30 mouse cellular contexts compared by ENCODE assay signal in the genomic region with DNA sequence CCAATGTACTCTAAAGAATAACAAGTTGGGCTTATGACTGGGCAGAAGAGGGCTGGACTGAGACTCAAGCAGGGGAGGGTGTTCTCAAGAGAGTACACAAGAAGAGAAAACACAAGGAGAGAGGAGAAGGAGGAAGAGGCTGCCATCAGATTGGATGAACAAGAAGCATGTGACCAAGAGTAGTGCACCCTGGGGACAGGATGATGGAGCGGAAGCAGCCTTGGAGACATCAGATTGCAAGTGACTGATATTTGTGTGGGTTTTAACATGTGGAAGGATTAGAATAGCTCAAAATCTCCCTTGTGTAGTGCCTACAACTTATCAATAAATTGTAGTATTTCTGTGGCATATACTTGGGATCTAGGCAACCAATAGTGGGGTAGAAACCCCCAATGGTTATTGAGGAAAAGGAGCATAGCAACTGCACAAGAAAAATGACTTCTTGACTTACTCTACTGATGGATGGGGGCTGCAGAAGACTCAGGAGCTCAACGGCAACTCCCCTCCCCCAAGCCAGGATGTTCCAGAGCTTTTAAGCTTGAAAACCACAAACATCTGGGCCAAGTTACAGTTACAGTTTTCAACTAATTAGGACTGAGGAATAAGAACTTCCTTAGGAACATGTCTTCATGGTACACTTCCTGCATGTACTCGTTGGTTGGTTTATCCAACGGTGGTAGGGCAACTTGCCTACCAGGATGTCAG. TPM values are rescaled to one million over a fixed set of nuclear protein-coding genes. Genes with fewer than 3 reads are reported as not detected.
DNase-seq lines count a peak whose midpoint lies in the region; ATAC-seq and TF ChIP-seq lines count a peak whose summit lies in the region.
"Had no signal": no experiment of that assay in that cellular context is flagged by ENCODE, and none has a peak within 500 bp of the region (broad histone marks: within the 10 kb centered on the region; RNA-seq: fewer than 3 reads in every experiment).

No protein-coding gene starts in this region.

- no peaks in the 10 kb centered on the region for H3K27me3 ChIP-seq in embryonic facial prominence, embryonic 14.5 days (replicated peaks; ENCODE audit: control insufficient read depth, insufficient read depth, low read length)
- no peaks in the 10 kb centered on the region for H3K27me3 ChIP-seq in embryonic facial prominence, embryonic 10.5 days (replicated peaks; ENCODE audit: low read depth, poor library complexity, severe bottlenecking)
- no peaks in the 10 kb centered on the region for H3K27me3 ChIP-seq in midbrain, embryonic 11.5 days (ENCODE audit: control insufficient read depth, insufficient read depth, low read length)
- no peaks in the 10 kb centered on the region for H3K27me3 ChIP-seq in midbrain, postnatal 0 days (ENCODE audit: insufficient read depth, low read length)
- H3K27me3 ChIP-seq in thymus, adult 2 months (ENCODE audit: control insufficient read depth, insufficient read depth, low read length): no peaks in the 10 kb centered on the region
- H3K27me3 ChIP-seq in forebrain, embryonic 13.5 days: no peaks in the 10 kb centered on the region
- H3K27me3 ChIP-seq: embryonic facial prominence, embryonic 12.5 days; heart, embryonic 12.5 days; hindbrain, embryonic 15.5 days; limb, embryonic 12.5 days; midbrain, embryonic 13.5 days had no signal

- no peaks in the 10 kb centered on the region for H3K36me3 ChIP-seq in embryonic facial prominence, embryonic 14.5 days (ENCODE audit: control insufficient read depth, insufficient read depth, low read length)
- H3K36me3 ChIP-seq in embryonic facial prominence, embryonic 10.5 days (replicated peaks): no peaks in the 10 kb centered on the region
- H3K36me3 ChIP-seq in midbrain, embryonic 11.5 days (ENCODE audit: control insufficient read depth, insufficient read depth, low read length): no peaks in the 10 kb centered on the region
- no peaks in the 10 kb centered on the region for H3K36me3 ChIP-seq in midbrain, postnatal 0 days (ENCODE audit: insufficient read depth, low read length)
- no peaks in the 10 kb centered on the region for H3K36me3 ChIP-seq in thymus, adult 2 months (ENCODE audit: control insufficient read depth, insufficient read depth, low read length)
- H3K36me3 ChIP-seq in forebrain, embryonic 13.5 days (ENCODE audit: poor library complexity, severe bottlenecking): no peaks in the 10 kb centered on the region
- H3K36me3 ChIP-seq: embryonic facial prominence, embryonic 12.5 days; forebrain, embryonic 10.5 days; heart, embryonic 12.5 days; hindbrain, embryonic 10.5 days; hindbrain, embryonic 15.5 days; limb, embryonic 12.5 days; midbrain, embryonic 13.5 days had no signal

- H3K4me1 ChIP-seq in embryonic facial prominence, embryonic 14.5 days (ENCODE audit: control insufficient read depth, insufficient read depth, low read length): no peaks in the 10 kb centered on the region
- no peaks in the 10 kb centered on the region for H3K4me1 ChIP-seq in embryonic facial prominence, embryonic 10.5 days
- H3K4me1 ChIP-seq in midbrain, embryonic 11.5 days (ENCODE audit: control insufficient read depth, insufficient read depth, low read length): no peaks in the 10 kb centered on the region
- H3K4me1 ChIP-seq in midbrain, postnatal 0 days (ENCODE audit: insufficient read depth, low read length): no peaks in the 10 kb centered on the region
- peaks cover 12% of the 10 kb centered on the region for H3K4me1 ChIP-seq in thymus, adult 2 months (replicated peaks; ENCODE audit: control insufficient read depth, insufficient read depth, low read length)
- no peaks in the 10 kb centered on the region for H3K4me1 ChIP-seq in forebrain, embryonic 13.5 days
- H3K4me1 ChIP-seq: embryonic facial prominence, embryonic 12.5 days; forebrain, embryonic 10.5 days; heart, embryonic 12.5 days; hindbrain, embryonic 10.5 days; hindbrain, embryonic 15.5 days; limb, embryonic 12.5 days; midbrain, embryonic 13.5 days had no signal

- 56% methylated on average over 4 of the region's 4 CpGs for WGBS in embryonic facial prominence, embryonic 14.5 days
- WGBS in embryonic facial prominence, embryonic 10.5 days: 91% methylated on average over 4 of the region's 4 CpGs
- WGBS in midbrain, embryonic 11.5 days: 96% methylated on average over 4 of the region's 4 CpGs
- 89% methylated on average over 4 of the region's 4 CpGs for WGBS in midbrain, postnatal 0 days
- 9% methylated on average over 4 of the region's 4 CpGs for WGBS in thymus, adult 2 months
- WGBS in forebrain, embryonic 13.5 days: 96% methylated on average over 4 of the region's 4 CpGs

- no peaks in the 10 kb centered on the region for H3K9me3 ChIP-seq in embryonic facial prominence, embryonic 14.5 days (ENCODE audit: control insufficient read depth, low read length)
- H3K9me3 ChIP-seq in embryonic facial prominence, embryonic 10.5 days: no peaks in the 10 kb centered on the region
- H3K9me3 ChIP-seq in midbrain, embryonic 11.5 days (ENCODE audit: control insufficient read depth, low read length): no peaks in the 10 kb centered on the region
- no peaks in the 10 kb centered on the region for H3K9me3 ChIP-seq in midbrain, postnatal 0 days (ENCODE audit: low read length)
- H3K9me3 ChIP-seq in forebrain, embryonic 13.5 days (replicated peaks): no peaks in the 10 kb centered on the region
- H3K9me3 ChIP-seq: embryonic facial prominence, embryonic 12.5 days; forebrain, embryonic 10.5 days; heart, embryonic 12.5 days; hindbrain, embryonic 10.5 days; hindbrain, embryonic 15.5 days; limb, embryonic 12.5 days; midbrain, embryonic 13.5 days had no signal

- TF ChIP-seq CTCF in midbrain, postnatal 0 days (IDR thresholded peaks at IDR 0.05): no peak
- no peak for TF ChIP-seq CTCF in thymus, adult 2 months (IDR thresholded peaks at IDR 0.05; ENCODE audit: borderline replicate concordance, control insufficient read depth, extremely low read depth, insufficient read depth, low read length, poor library complexity)

- H3K4me2 ChIP-seq in embryonic facial prominence, embryonic 14.5 days (ENCODE audit: low read depth, low read length): no peak overlapping the region
- H3K4me2 ChIP-seq in midbrain, embryonic 11.5 days: no peak overlapping the region
- H3K4me2 ChIP-seq in midbrain, postnatal 0 days (ENCODE audit: low read depth, low read length, poor library complexity, severe bottlenecking): no peak overlapping the region
- H3K4me2 ChIP-seq in forebrain, embryonic 13.5 days: no peak overlapping the region
- H3K4me2 ChIP-seq: embryonic facial prominence, embryonic 12.5 days; heart, embryonic 12.5 days; hindbrain, embryonic 15.5 days; limb, embryonic 12.5 days; liver, embryonic 11.5 days; midbrain, embryonic 13.5 days had no signal

- no peak overlapping the region for H3K9ac ChIP-seq in embryonic facial prominence, embryonic 14.5 days (ENCODE audit: low read depth, low read length)
- no peak overlapping the region for H3K9ac ChIP-seq in midbrain, embryonic 11.5 days (ENCODE audit: low read length)
- no peak overlapping the region for H3K9ac ChIP-seq in midbrain, postnatal 0 days (replicated peaks; ENCODE audit: low read length, poor library complexity, severe bottlenecking)
- H3K9ac ChIP-seq in forebrain, embryonic 13.5 days: no peak overlapping the region
- H3K9ac ChIP-seq: embryonic facial prominence, embryonic 12.5 days; heart, embryonic 12.5 days; hindbrain, embryonic 15.5 days; limb, embryonic 12.5 days; midbrain, embryonic 13.5 days had no signal

- DNase-seq in embryonic facial prominence, embryonic 14.5 days (ENCODE audit: low spot score): peak; percentile 41
- no peak for DNase-seq in embryonic facial prominence, embryonic 10.5 days (ENCODE audit: low spot score)
- DNase-seq in midbrain, embryonic 11.5 days (ENCODE audit: low spot score, missing footprints): peak; percentile 67
- no peak for DNase-seq in midbrain, postnatal 0 days (ENCODE audit: low spot score)
- peak; percentile 65 for DNase-seq in thymus, adult 2 months
- peak; percentile 59 to 78 for DNase-seq in thymus, postnatal 36 days
- no peak for DNase-seq in spleen, adult 12 weeks (ENCODE audit: low spot score)
- DNase-seq: adrenal gland, adult 2 months; adrenal gland, postnatal 36 days; cerebellum, adult 2 months; cerebellum, postnatal 25 days; gastrocnemius, adult 2 months; heart, postnatal 14 days; kidney, adult 11 months; kidney, postnatal 14 days; layer of hippocampus, adult 9-11 months; lung, postnatal 36 days had no signal

- no peak for TF ChIP-seq POLR2A in thymus, adult 2 months (IDR thresholded peaks at IDR 0.05; ENCODE audit: control insufficient read depth, extremely low read depth, insufficient read depth, low read length, poor library complexity)

- no peak for ATAC-seq in embryonic facial prominence, embryonic 14.5 days (ENCODE audit: low read depth)
- no peak for ATAC-seq in midbrain, embryonic 11.5 days (ENCODE audit: low FRiP score)
- no peak for ATAC-seq in midbrain, postnatal 0 days (ENCODE audit: low FRiP score)
- no peak for ATAC-seq in forebrain, embryonic 13.5 days
- ATAC-seq: forebrain, embryonic 16.5 days; inflammation-experienced regulatory T-cells, adult 6 months; midbrain, embryonic 13.5 days had no signal

- H3K4me3 ChIP-seq in embryonic facial prominence, embryonic 14.5 days (ENCODE audit: low read depth, low read length): no peak overlapping the region
- no peak overlapping the region for H3K4me3 ChIP-seq in embryonic facial prominence, embryonic 10.5 days
- no peak overlapping the region for H3K4me3 ChIP-seq in midbrain, embryonic 11.5 days (ENCODE audit: low read depth, low read length)
- H3K4me3 ChIP-seq in midbrain, postnatal 0 days (ENCODE audit: low read depth, low read length): no peak overlapping the region
- no peak overlapping the region for H3K4me3 ChIP-seq in thymus, adult 2 months (ENCODE audit: control insufficient read depth, insufficient read depth, low read length)
- H3K4me3 ChIP-seq in forebrain, embryonic 13.5 days: no peak overlapping the region
- H3K4me3 ChIP-seq: embryonic facial prominence, embryonic 12.5 days; forebrain, embryonic 10.5 days; gastrocnemius, adult 2 months; heart, embryonic 12.5 days; hindbrain, embryonic 10.5 days; hindbrain, embryonic 15.5 days; limb, embryonic 12.5 days; megakaryocyte, embryonic 14.5 days; midbrain, embryonic 13.5 days had no signal

- no peak overlapping the region for H3K27ac ChIP-seq in embryonic facial prominence, embryonic 14.5 days (replicated peaks; ENCODE audit: low read depth, low read length)
- no peak overlapping the region for H3K27ac ChIP-seq in embryonic facial prominence, embryonic 10.5 days (replicated peaks)
- no peak overlapping the region for H3K27ac ChIP-seq in midbrain, embryonic 11.5 days (ENCODE audit: low read depth, low read length)
- no peak overlapping the region for H3K27ac ChIP-seq in midbrain, postnatal 0 days (ENCODE audit: low read depth, low read length)
- peak overlapping the region; percentile 84 for H3K27ac ChIP-seq in thymus, adult 2 months (ENCODE audit: control insufficient read depth, insufficient read depth, low read length)
- no peak overlapping the region for H3K27ac ChIP-seq in forebrain, embryonic 13.5 days
- H3K27ac ChIP-seq: embryonic facial prominence, embryonic 12.5 days; forebrain, embryonic 10.5 days; gastrocnemius, adult 2 months; hindbrain, embryonic 10.5 days; hindbrain, embryonic 15.5 days; limb, embryonic 12.5 days; midbrain, embryonic 13.5 days; stomach, postnatal 0 days had no signal

RNA-seq across cellular contexts. Expression of a gene that starts 1.2 kb away (rescaled TPM):
- polyA plus RNA-seq in embryonic facial prominence, embryonic 14.5 days (2014; fragmentation: Nextera tagmentation; extraction: Ambion mirVana): 64.1 and 66.5 TPM in 2 replicates
- 66.6 and 71.8 TPM in 2 replicates for polyA plus RNA-seq in embryonic facial prominence, embryonic 10.5 days (2016; fragmentation: Nextera tagmentation; extraction: Ambion mirVana)
- 110 and 114 TPM in 2 replicates for polyA plus RNA-seq in midbrain, embryonic 11.5 days (2014; fragmentation: Nextera tagmentation; extraction: Ambion mirVana)
- 89.3 and 147 TPM in 2 replicates for total RNA-seq in midbrain, postnatal 0 days (2014; rRNA removed)
- polyA plus RNA-seq in midbrain, postnatal 0 days (2015; fragmentation: Nextera tagmentation; extraction: Ambion mirVana): 107 and 108 TPM in 2 replicates
- 13.6 and 17.7 TPM in 2 replicates for polyA plus RNA-seq in thymus, adult 2 months (2012; rRNA removed)
- polyA plus RNA-seq in forebrain, embryonic 13.5 days (2015; fragmentation: Nextera tagmentation; extraction: Ambion mirVana): 102 and 112 TPM in 2 replicates

RNA-seq across cellular contexts. Expression of a gene that starts 16.5 kb away (rescaled TPM):
- 12.6 and 15.5 TPM in 2 replicates for polyA plus RNA-seq in embryonic facial prominence, embryonic 14.5 days (2014; fragmentation: Nextera tagmentation; extraction: Ambion mirVana)
- polyA plus RNA-seq in embryonic facial prominence, embryonic 10.5 days (2016; fragmentation: Nextera tagmentation; extraction: Ambion mirVana): 6.7 and 6.9 TPM in 2 replicates
- 9.1 and 9.4 TPM in 2 replicates for polyA plus RNA-seq in midbrain, embryonic 11.5 days (2014; fragmentation: Nextera tagmentation; extraction: Ambion mirVana)
- total RNA-seq in midbrain, postnatal 0 days (2014; rRNA removed): 117 and 171 TPM in 2 replicates
- 12.6 and 14.0 TPM in 2 replicates for polyA plus RNA-seq in midbrain, postnatal 0 days (2015; fragmentation: Nextera tagmentation; extraction: Ambion mirVana)
- polyA plus RNA-seq in thymus, adult 2 months (2012; rRNA removed): 37.0 and 55.1 TPM in 2 replicates
- polyA plus RNA-seq in forebrain, embryonic 13.5 days (2015; fragmentation: Nextera tagmentation; extraction: Ambion mirVana): 10.9 and 12.3 TPM in 2 replicates

Comparison
In these comparisons a context has a peak if more than half of its experiments do, and no peak if none do; other contexts are left out.
1. DNase-seq: peak in embryonic facial prominence, embryonic 14.5 days (single experiment), midbrain, embryonic 11.5 days (single experiment), thymus, adult 2 months (single experiment) and thymus, postnatal 36 days (2 of 2); none in embryonic facial prominence, embryonic 10.5 days (single experiment), midbrain, postnatal 0 days (single experiment) and spleen, adult 12 weeks (single experiment).